Mouse (Mus musculus) C2C12 (cell line): ENCODE data around the gene Olfr222.

Source experiments
- CEBPB ChIP-seq: IDR thresholded peaks from one replicate; pipeline ENCODE4 v1.6.1; 2011; ENCODE audit warnings: low read depth, mild to moderate bottlenecking, control low read depth, moderate library complexity
- CTCF ChIP-seq: IDR thresholded peaks from one replicate; pipeline ENCODE4 v1.5.1; 2011; ENCODE audit not compliant: control insufficient read depth, insufficient read depth, insufficient read length
- FOSL1 ChIP-seq: IDR thresholded peaks from one replicate; pipeline ENCODE4 v1.8.0; 2011; ENCODE audit warnings: mild to moderate bottlenecking, low read length; ENCODE audit not compliant: poor library complexity, insufficient read depth, severe bottlenecking
- MAX ChIP-seq: IDR thresholded peaks from one replicate; pipeline ENCODE4 v1.6.1; 2011; ENCODE audit warnings: mild to moderate bottlenecking, control low read depth
- MYOD1 ChIP-seq: IDR thresholded peaks from one replicate; pipeline ENCODE4 v1.6.1; 2011; ENCODE audit warnings: low read depth; ENCODE audit not compliant: control insufficient read depth, insufficient read length
- MYOG ChIP-seq: IDR thresholded peaks from one replicate; pipeline ENCODE4 v1.6.1; 2011; ENCODE audit not compliant: control insufficient read depth, insufficient read length; ENCODE audit errors: extremely low read depth
- USF1 ChIP-seq: IDR thresholded peaks from one replicate; pipeline ENCODE4 v1.6.1; 2011; ENCODE audit warnings: low read depth, mild to moderate bottlenecking, control low read depth, moderate library complexity

DNA sequence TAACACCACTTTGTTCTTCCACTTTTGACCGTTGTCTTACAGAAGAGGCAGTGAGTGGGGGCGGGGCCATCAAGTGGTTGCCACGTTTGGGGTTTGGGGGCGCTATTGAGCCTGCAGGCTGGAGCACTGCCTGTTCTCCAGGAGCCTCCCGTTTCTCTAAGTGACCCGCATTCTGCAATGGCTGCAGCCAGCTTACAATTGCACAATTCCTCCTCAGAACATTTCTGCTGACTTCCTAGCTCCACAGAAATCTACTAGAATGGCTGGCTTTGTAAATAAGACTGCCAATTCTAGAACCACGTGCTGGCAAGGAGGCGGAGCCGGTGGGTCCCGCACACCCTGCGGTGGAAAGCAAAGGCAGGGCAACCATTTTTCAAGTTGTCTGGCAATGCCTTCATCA, 37.6 kb downstream of the Olfr222 start:
- TF ChIP-seq CTCF = no peak
- TF ChIP-seq MAX = no peak
- TF ChIP-seq CEBPB = no peak
- no peak for TF ChIP-seq MYOD1
- TF ChIP-seq USF1 = no peak
- TF ChIP-seq MYOG = no peak
- no peak for TF ChIP-seq FOSL1
